Mouse (Mus musculus): ENCODE measurements at regions not wholly inside any gene's neighbourhood (a gene's known extent, or its start where the extent isn't known, plus 50 kb on each side); places are given as distances from the start of the nearest gene placed in this dataset.

DNA sequence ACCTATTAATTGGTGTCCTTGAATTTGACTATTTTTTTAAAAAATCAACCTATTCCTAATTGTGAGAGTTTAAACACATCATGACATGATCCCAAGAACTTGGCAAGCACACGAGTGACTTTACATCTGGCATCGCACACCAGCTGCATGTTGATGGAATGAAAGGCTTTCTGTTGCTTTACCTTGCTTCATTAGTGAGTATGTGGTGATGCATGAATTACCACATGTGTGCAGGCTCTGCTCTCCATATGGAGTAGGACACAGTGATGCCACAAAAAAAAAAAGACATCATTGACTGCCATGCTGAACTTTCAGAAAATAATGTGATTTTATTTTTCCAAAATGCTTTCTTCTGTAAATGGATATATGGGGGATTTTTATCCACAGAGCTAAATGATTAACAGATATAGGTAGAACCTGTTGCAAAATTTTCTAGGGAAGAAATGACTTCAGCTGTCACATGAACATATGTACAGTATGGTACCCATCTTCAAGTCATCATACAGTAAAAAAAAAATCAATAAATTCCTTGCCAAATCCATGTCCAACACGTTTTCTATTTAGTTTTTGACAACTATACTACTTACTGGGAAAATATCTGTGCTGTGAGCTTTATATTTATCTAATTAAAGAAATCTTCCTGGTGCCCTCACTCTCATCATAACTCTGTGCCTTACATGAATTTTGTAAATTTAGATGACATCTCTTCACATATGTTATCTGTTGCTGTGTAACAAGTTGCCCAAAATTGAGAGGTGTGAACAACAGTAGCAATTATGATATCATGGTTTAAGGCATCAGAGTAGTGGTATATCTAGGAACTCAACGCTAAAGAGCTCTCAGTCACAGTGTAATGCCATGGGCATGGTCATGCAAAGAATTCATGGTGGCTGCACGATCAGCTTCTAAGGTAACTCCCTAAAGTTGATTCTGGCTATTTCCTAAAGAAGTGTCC, 84.0 kb upstream of the Arrdc3 start:
- DNase-seq (ENCODE audit: low spot score) = no peak

GRCm38 (mm10) chr13:80806172-80806571, 77.0 kb upstream of the Arrdc3 start:
- DNase-seq (ENCODE audit: low spot score) = peak; percentile 17

DNA sequence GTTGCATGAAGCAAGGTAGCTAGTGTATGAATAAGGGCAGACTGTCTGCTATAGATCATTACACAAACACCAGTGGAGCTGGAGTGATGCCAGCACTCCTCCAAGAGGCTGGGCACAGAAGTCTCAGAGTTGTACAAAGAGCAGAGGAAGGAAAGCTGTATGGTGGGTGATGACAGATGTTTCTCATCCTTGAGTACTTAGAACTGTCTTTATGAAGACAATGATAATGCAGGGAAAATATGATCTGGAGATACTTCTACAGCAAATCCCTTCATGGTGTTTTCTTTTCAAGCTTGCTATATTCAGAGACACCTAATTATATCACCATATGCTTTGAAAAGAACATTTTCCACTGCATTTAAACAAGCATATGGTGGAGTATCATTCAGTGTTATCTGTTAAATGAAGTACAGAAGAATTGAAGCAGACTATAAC, 56.1 kb upstream of the Arrdc3 start:
- DNase-seq (ENCODE audit: low spot score) = no peak
